Mouse (Mus musculus) testis, adult 2 months (tissue): ENCODE measurements at regions not wholly inside any gene's neighbourhood (a gene's known extent, or its start where the extent isn't known, plus 50 kb on each side); places are given as distances from the start of the nearest gene placed in this dataset.

Experiments
- H3K27ac ChIP-seq: fragments of 200-500 bp; 2 replicates; pipeline ENCODE4 v1.5.1; 2012; ENCODE audit warnings: low read depth, low read length; ENCODE audit not compliant: control insufficient read depth, insufficient read depth
- H3K27me3 ChIP-seq: fragments of 200-500 bp; 2 replicates; pipeline ENCODE4 v1.6.1; 2012; ENCODE audit warnings: mild to moderate bottlenecking, low read length, moderate library complexity; ENCODE audit not compliant: control insufficient read depth, insufficient read depth
- H3K36me3 ChIP-seq: fragments of 200-500 bp; 2 replicates; pipeline ENCODE4 v1.6.1; 2012; ENCODE audit warnings: mild to moderate bottlenecking, low read length; ENCODE audit not compliant: control insufficient read depth, insufficient read depth
- H3K4me1 ChIP-seq: fragments of 200-500 bp; 2 replicates; pipeline ENCODE4 v1.6.1; 2012; ENCODE audit warnings: low read length; ENCODE audit not compliant: control insufficient read depth, insufficient read depth
- H3K4me3 ChIP-seq: fragments of 200-500 bp; 2 replicates; pipeline ENCODE4 v1.5.1; 2012; ENCODE audit warnings: low read depth, mild to moderate bottlenecking, low read length, moderate library complexity, mixed read lengths; ENCODE audit not compliant: control insufficient read depth
- CTCF ChIP-seq: fragments of 200-500 bp; IDR thresholded peaks from 2 replicates; pipeline ENCODE4 v1.5.1; 2012; ENCODE audit warnings: low read depth, mild to moderate bottlenecking, inconsistent platforms, low read length, moderate library complexity; ENCODE audit not compliant: control insufficient read depth, insufficient read depth, insufficient replicate concordance
- POLR2A ChIP-seq: fragments of 200-500 bp; IDR thresholded peaks from 2 replicates; pipeline ENCODE4 v1.6.1; 2012; ENCODE audit warnings: low read depth, mild to moderate bottlenecking, inconsistent platforms, low read length, moderate library complexity; ENCODE audit not compliant: control insufficient read depth

GRCm38 (mm10) chr5:118380422-118381293 lies 135.6 kb downstream of the 2410131K14Rik start:
- no peak for TF ChIP-seq CTCF
- no peak for TF ChIP-seq POLR2A
- H3K27me3 ChIP-seq, result no peaks in the 10 kb centered on the region
- H3K4me1 ChIP-seq, result peaks cover 8% of the 10 kb centered on the region
- H3K4me3 ChIP-seq, result peak overlapping the region; percentile 60
- H3K27ac ChIP-seq, result no peak overlapping the region
- no peaks in the 10 kb centered on the region for H3K36me3 ChIP-seq

- TF ChIP-seq CTCF, result no peak
- TF ChIP-seq POLR2A, result no peak
- no peaks in the 10 kb centered on the region for H3K27me3 ChIP-seq
- H3K27ac ChIP-seq, result no peak overlapping the region
- peak overlapping the region; percentile 32 for H3K4me3 ChIP-seq
- H3K4me1 ChIP-seq, result peaks cover 8% of the 10 kb centered on the region
- no peaks in the 10 kb centered on the region for H3K36me3 ChIP-seq
These were observed 136.3 kb downstream of the 2410131K14Rik start for GRCm38 (mm10) chr5:118381294-118381675.

- Histone ChIP-seq H3K27me3 (no peaks in the 10 kb centered on the region), H3K27ac (no peak overlapping the region)
These were observed 141.1 kb downstream of the 2410131K14Rik start for GRCm38 (mm10) chr5:118386126-118386525.

GRCm38 (mm10) chr5:118388419-118388818 lies 143.4 kb downstream of the 2410131K14Rik start:
- Histone ChIP-seq H3K27me3 (no peaks in the 10 kb centered on the region), H3K36me3 (no peaks in the 10 kb centered on the region), H3K4me3 (no peak overlapping the region), H3K4me1 (no peaks in the 10 kb centered on the region; the same call in 1 of the 2 replicates), H3K27ac (no peak overlapping the region)
- TF ChIP-seq CTCF (no peak), POLR2A (no peak)

More at GRCm38 (mm10) chr5:118386126-118386525, 141.1 kb downstream of the 2410131K14Rik start:
- no peaks in the 10 kb centered on the region for H3K36me3 ChIP-seq
- no peak overlapping the region for H3K4me3 ChIP-seq
- H3K4me1 ChIP-seq, result no peaks in the 10 kb centered on the region; the same call in 1 of the 2 replicates
- TF ChIP-seq POLR2A (no peak), CTCF (no peak)

GRCm38 (mm10) chr5:118390691-118391373 lies 145.8 kb downstream of the 2410131K14Rik start:
- Histone ChIP-seq H3K4me3 (no peak overlapping the region), H3K4me1 (peaks cover 3% of the 10 kb centered on the region; the same call in 1 of the 2 replicates), H3K36me3 (no peaks in the 10 kb centered on the region), H3K27ac (no peak overlapping the region), H3K27me3 (no peaks in the 10 kb centered on the region)
- TF ChIP-seq POLR2A, result no peak
- no peak for TF ChIP-seq CTCF

- TF ChIP-seq POLR2A (no peak), CTCF (no peak)
- peaks cover 8% of the 10 kb centered on the region for H3K4me1 ChIP-seq
- no peaks in the 10 kb centered on the region for H3K27me3 ChIP-seq
- H3K27ac ChIP-seq, result no peak overlapping the region
- no peak overlapping the region for H3K4me3 ChIP-seq
- no peaks in the 10 kb centered on the region for H3K36me3 ChIP-seq
These were observed 148.0 kb downstream of the 2410131K14Rik start for GRCm38 (mm10) chr5:118392932-118393487.

GRCm38 (mm10) chr5:118394051-118394450 lies 149.0 kb downstream of the 2410131K14Rik start:
- H3K27ac ChIP-seq, result no peak overlapping the region
- H3K4me1 ChIP-seq, result peaks cover 9% of the 10 kb centered on the region
- H3K27me3 ChIP-seq, result no peaks in the 10 kb centered on the region
- H3K4me3 ChIP-seq, result no peak overlapping the region
- TF ChIP-seq CTCF (no peak), POLR2A (no peak)
- no peaks in the 10 kb centered on the region for H3K36me3 ChIP-seq
